Mouse (Mus musculus) cerebellum, adult 18-20 months (tissue): ENCODE measurements around the gene Prrx1.

Experiments
- DNase-seq, 2 experiments: peaks; one replicate each; pipeline ENCODE4 v3.0.0; 2021

The Prrx1 gene

DNA sequence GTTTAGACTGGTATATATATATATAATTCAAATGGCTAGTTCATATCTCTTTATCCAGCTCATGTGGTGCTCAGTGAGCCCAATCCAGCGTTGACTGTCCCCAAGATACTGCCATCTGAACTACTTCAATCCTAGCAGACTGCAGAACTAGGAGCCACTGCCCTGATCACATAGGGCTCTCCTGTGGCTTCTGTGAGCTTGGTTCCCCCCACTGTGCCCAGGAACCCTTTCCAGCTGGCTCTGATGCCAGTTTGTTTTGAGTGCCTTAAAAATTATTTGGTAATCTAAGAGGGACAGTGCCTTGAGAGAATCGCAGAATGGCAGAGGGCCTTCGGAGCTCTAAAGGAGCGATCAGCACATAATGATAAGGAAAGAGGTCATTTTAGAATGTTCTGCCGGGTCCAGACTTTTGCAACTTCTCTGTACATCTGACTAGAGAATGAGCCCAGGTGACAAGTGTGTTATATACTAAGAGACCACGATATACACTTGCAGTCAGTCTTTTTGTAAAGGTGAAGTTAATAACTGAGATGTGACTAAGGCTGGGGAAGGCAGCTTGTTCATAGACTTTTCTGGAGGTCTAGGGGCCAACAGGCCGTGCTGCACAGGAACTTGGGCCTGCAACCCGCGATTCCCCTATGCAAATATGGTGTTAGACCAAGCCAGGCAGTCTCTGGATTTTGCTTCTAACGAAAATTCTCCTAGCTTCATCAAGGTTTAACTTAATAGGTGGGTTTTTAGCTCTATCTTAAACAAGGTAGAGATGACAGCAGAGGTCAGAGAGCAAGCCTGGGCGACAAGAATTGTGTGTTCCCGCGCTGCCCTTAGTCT is 2.3 kb downstream of the Prrx1 start:
- no peak for DNase-seq

GRCm38 (mm10) chr1:163310023-163310754 is 3.3 kb downstream of the Prrx1 start:
- DNase-seq = no peak

GRCm38 (mm10) chr1:163309466-163309865 is 4.0 kb downstream of the Prrx1 start:
- DNase-seq = no peak

DNA sequence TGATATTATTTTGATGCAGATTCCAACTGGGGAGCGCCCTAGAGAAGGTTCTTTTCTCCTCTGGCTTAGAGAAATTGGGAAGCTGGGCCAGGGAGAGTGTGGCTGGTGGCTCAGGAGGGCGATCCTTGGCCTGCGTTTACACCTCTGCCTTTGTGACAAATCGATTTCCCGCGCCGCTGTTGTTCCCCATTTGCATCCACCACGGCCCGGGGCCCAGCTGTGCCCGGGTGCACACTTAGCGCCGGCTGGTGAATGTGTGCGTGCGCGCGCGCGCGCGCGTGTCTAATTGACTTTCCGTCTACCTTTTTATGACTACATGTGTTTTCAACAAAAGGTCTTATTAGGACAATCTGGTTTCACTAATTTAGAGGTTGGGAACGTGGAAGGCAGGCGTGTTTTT is 4.9 kb downstream of the Prrx1 start:
- DNase-seq = no peak

DNA sequence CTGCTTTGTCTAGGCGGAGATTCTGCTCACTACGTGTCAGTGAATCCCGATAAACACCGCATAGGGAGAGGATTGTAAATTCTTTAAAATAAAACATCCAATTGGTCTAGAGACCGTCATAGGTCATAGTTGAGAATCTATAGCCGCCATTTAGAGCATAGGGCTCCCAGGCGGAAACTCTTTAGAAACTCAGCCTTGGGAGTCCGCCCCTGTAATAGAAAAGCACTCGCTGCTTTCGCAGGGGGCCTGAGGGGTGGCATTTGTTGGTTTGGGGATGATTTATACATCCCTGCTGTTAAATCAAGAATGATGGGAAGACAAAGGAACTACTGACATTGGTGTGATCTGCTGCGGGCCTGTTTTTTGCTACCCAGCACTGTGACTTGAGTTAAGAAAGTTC is 5.8 kb downstream of the Prrx1 start:
- DNase-seq = no peak

DNA sequence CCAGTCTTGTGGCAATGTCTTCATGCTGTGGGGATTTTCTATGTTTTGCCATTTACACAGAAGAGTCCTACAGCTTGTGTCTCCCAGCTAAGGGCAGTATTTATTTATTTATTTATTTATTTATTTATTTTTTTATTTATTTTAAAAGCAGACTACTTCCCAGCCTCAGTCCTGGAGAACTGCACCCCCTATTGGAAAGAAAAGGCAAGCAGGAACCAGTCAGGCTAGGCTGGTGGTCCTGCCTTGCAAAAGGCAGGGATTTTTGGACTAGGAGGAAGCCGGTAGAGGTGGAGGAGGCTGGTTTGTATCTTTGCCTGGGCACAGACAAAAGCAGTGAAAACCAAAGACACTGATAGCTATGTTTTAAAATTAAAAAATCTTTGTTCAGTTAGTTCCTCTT is 7.6 kb downstream of the Prrx1 start:
- DNase-seq = no peak

DNA sequence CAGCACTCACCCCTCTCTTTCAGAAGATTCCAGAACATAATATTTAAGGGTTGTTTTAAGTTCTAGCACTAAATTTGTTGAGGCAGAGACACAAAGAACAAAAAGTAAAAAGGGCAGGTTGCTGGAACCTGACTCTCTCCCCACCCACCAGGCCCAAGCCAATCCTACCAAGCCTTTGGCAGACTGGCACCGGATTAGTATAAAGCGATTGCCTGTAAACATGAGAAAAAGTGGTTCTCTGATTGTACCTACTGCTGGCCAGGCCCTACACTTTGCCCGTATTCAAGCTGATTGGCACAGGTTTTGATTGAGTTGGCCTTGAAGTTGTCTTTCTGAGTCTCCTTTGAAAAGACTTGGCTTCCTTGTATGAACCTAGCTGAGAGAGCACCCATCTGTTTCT is 8.7 kb downstream of the Prrx1 start:
- DNase-seq = no peak

- DNase-seq = no peak
Measured at GRCm38 (mm10) chr1:163302292-163302691, 11.2 kb downstream of the Prrx1 start.

GRCm38 (mm10) chr1:163293152-163293551 is 20.4 kb downstream of the Prrx1 start:
- no peak for DNase-seq

GRCm38 (mm10) chr1:163291925-163292324 is 21.6 kb downstream of the Prrx1 start:
- no peak for DNase-seq

DNA sequence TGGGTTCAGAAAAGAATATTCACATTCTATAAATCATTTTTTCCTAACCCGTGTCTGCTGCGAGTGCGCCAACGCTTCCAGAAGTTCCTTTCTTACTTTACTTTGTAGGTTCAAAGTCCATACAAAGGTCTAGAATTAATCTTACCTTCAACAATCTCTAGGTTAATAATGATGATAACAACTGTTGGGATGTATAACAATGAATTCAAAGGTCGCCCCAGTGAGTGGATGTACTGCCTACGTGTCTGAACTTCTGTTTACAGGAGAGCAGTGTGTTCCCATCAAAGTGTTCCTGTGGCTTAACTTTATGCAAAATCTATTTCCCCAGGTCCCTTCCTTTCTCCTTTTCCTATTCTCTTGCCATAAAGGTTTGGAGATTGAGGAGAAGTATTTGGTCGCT is 24.4 kb downstream of the Prrx1 start:
- DNase-seq = no peak

GRCm38 (mm10) chr1:163285539-163285938 is 28.0 kb downstream of the Prrx1 start:
- DNase-seq = no peak

DNA sequence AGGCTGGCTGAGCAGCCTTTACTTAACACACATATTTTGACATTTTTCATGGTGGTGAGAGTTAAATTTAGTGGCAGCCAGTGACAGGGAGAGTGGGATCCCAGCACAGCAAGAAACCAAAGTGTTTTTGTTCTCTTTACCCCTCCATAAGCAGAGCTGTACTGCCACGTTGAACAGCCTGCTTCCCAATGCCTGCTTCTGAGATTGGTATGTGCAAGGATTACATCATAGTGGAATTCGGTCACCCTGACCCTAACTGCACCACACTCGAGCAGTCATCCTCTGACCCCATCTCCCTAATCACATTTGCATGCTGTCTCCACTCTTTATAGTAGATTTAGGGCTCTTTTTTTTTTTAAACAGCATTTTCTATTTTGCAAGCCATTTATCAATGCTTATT is 28.4 kb downstream of the Prrx1 start:
- DNase-seq = no peak

DNA sequence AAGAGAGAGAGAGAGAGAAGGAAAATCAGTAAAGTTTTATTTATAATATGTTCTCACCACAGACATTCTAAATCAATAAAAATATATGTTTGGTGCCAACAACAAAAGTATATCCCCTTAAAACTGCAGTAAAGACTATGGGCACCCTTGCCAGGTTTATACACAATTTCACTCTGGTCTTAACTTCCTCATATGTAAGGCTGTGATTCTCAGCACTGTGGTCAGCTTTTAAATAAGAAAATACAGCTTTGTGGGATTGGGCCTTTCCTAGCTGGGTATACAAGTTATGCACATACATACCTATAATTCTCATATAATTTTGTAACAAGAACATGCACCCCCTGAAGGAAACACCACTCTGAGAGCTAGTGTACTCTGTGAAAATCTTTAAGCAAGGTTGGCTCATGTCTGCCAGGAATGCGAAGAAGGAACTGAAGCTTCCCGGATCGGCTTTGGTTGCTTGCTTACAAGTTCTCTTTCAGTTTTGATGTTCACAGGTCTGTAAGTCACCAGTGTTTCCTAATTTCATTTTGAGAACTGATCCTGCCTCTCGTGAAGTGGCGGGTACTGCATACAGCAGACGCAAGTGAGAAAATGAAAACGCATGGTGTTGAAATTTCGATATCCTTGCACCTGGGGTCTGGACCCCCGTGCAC is 29.4 kb downstream of the Prrx1 start:
- no peak for DNase-seq

DNA sequence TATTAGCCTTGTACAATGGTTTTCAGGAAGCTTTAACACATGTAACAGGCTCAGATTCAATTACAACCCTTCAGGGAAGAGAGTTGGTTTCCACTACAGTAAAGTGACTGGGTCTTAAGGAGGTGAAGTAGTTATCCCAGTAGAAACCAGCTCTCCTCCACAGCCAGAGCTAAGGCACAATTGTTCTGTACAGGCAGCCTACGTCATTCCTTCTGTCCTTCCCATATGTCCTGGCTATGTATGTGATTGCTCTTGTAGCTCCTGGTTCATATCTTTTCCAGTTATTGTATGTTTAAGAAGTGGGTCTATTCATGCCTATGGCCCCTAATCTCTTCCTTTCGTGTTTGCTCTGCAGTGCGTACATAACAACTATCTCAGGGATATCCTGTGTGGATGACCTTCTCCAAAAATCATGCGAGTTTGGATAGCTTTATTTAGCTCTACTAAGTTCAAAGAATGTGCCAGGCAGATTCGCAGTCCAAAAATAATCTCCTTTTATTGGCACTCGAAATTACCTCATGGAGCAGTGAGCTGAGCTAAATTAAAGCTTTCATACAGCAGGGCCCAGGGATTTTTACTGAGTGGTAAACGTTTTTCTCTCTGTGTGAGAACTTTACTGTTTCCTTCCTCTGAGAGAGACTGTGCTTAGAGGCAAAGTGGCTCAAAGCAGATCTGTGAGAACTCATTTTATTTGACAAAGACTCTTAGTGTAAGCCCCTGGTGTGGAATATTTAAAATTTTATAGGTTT is 31.9 kb downstream of the Prrx1 start:
- DNase-seq = no peak

DNA sequence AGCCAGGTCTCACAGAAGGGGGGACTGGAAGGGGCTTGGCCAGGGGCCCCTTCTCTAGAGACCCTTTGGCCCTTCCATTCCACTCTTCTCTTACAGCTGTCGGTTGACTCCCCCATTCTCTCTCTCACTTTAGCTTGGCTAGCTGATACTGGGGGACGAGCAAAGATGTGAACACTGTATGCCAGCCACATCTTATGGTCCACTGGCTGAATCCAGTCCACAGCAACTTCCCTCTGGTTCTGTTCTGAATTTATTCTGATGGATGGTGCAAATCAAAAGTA is 32.7 kb downstream of the Prrx1 start:
- no peak for DNase-seq

GRCm38 (mm10) chr1:163280097-163280841 is 33.2 kb downstream of the Prrx1 start:
- DNase-seq = no peak

DNA sequence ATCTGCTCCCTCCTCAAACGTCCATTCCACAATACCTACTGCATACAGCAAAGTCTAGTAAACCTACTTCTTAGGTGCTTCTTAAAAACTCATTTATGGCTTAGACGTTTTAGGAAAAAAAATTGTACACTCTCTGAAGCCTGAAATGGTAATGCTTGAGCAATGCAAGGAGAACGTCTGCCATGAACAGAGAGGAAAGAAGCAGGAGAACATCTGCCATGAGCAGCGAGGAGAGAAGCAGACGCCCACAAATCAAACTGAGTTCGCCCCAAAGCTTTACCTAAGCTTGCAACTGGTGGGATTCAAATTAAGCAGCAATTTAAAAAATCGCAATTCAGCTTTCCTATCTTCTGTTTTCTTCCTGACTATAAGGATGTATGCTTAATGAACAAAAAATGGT is 36.4 kb downstream of the Prrx1 start:
- DNase-seq = no peak

DNA sequence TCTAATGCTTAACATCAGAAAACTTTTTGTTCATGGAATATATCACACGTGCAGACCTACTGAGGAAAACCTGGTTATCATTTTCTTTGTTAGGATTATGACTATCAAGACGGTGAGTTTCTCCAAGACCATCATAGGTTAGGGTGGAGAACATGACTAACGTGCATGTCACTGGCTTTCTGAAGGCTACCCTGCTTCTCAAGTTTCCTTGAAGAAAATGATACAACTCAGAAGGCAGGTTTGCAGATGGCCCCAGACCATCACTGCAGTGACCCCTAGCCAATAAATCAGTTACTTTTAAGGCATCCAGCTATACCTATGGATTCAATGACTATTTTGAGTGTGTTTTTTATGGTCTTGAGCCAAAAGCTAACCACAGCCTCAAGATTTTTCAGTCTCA is 38.6 kb downstream of the Prrx1 start:
- no peak for DNase-seq

- DNase-seq = no peak
Measured at GRCm38 (mm10) chr1:163273132-163273531, 40.4 kb downstream of the Prrx1 start.

- no peak for DNase-seq
Measured at GRCm38 (mm10) chr1:163266853-163267538, 46.5 kb downstream of the Prrx1 start.

- no peak for DNase-seq
Measured at GRCm38 (mm10) chr1:163257298-163257697, 56.2 kb downstream of the Prrx1 start.
